Mouse (Mus musculus): ENCODE data around the gene Msn.

- TF ChIP-seq GATA1 (IDR thresholded peaks at IDR 0.05; ENCODE audit: borderline replicate concordance, low read length) (no peak), CTCF (IDR thresholded peaks at IDR 0.05; ENCODE audit: low read depth, low read length) (no peak)
Observed at GRCm38 (mm10) chrX:96135581-96135980, 39.7 kb downstream of the Msn start.
